Mouse (Mus musculus) gastrocnemius, postnatal 14 days (tissue): ENCODE results near the gene Rp9. TPM values are rescaled to one million over a fixed set of nuclear protein-coding genes. Genes with fewer than 3 reads are reported as not detected.

Source experiments
- DNase-seq: peaks from one replicate; pipeline ENCODE4 v3.0.0; 2021; ENCODE audit warnings: mixed read lengths
- intact Hi-C: fragments of 180-260 bp; cut with DNase I; formaldehyde crosslinking; loops from one replicate; pipeline ENCODE4 v1.15.1; 2025; ENCODE audit warnings: low total_unique reads
- long read RNA-seq, 2 experiments: library from polyadenylated mRNA; stranded (forward); transcript quantifications; one replicate each; pipeline ENCODE4 v2.0.0; 2021
- total RNA-seq, 2 experiments: library from RNA; stranded (reverse); gene quantifications; 2 replicates each; pipeline ENCODE4 v1.2.3; 2021

The Rp9 gene
- 10 to 100 TPM; 19.5 to 23.6 TPM for total RNA-seq
- long read RNA-seq, experiment 1, transcript Rp9-201 (6 exons, 1,134 nt) = major isoform, 20 of 21 reads
- long read RNA-seq, experiment 1, partial matches to known transcripts = 1 of 21 reads
- long read RNA-seq, experiment 1, other reads (novel, unspliced or antisense) = 0 of 21 reads
- long read RNA-seq, experiment 2, transcript Rp9-201 (6 exons, 1,134 nt) = major isoform, 18 of 19 reads
- long read RNA-seq, experiment 2, partial matches to known transcripts = 0 of 19 reads
- long read RNA-seq, experiment 2, other reads (novel, unspliced or antisense) = 1 of 19 reads

- DNase-seq = no peak
- intact Hi-C loops = no loop called here
These were observed at the start of gene Rp9 for GRCm38 (mm10) chr9:22469643-22470042. Gene Rp9 (minus strand): TSS chr9:22469743.

- peak; percentile 25 for DNase-seq
- intact Hi-C loops = no loop called here
These were observed 49.0 kb upstream of the Rp9 start for GRCm38 (mm10) chr9:22518394-22519041.

GRCm38 (mm10) chr9:22515076-22515475 lies 45.5 kb upstream of the Rp9 start:
- intact Hi-C loops = no loop called here

GRCm38 (mm10) chr9:22505574-22505973 lies 36.0 kb upstream of the Rp9 start:
- no peak for DNase-seq
- intact Hi-C loops = no loop called here

More at GRCm38 (mm10) chr9:22515076-22515475, 45.5 kb upstream of the Rp9 start:
- no peak for DNase-seq

GRCm38 (mm10) chr9:22503581-22503980 lies 34.0 kb upstream of the Rp9 start:
- DNase-seq = no peak
- intact Hi-C loops = no loop called here

- no peak for DNase-seq
- intact Hi-C loops = no loop called here
These were observed 33.4 kb upstream of the Rp9 start for GRCm38 (mm10) chr9:22502972-22503371.

- intact Hi-C loops = no loop called here
- DNase-seq = no peak
These were observed 27.7 kb upstream of the Rp9 start for GRCm38 (mm10) chr9:22497021-22497767.

- intact Hi-C loops = no loop called here
- no peak for DNase-seq
These were observed 25.6 kb upstream of the Rp9 start for GRCm38 (mm10) chr9:22495133-22495532.

- DNase-seq = no peak
- intact Hi-C loops = no loop called here
These were observed 24.8 kb upstream of the Rp9 start for GRCm38 (mm10) chr9:22494203-22494807.

GRCm38 (mm10) chr9:22488963-22489362 lies 19.4 kb upstream of the Rp9 start:
- no peak for DNase-seq
- intact Hi-C loops = no loop called here

- DNase-seq = no peak
- intact Hi-C loops = no loop called here
These were observed 16.7 kb upstream of the Rp9 start for GRCm38 (mm10) chr9:22486211-22486610.

- intact Hi-C loops = no loop called here
- no peak for DNase-seq
These were observed 15.2 kb upstream of the Rp9 start for GRCm38 (mm10) chr9:22484562-22485308.

GRCm38 (mm10) chr9:22483866-22484561 lies 14.5 kb upstream of the Rp9 start:
- DNase-seq = no peak
- intact Hi-C loops = no loop called here

GRCm38 (mm10) chr9:22478946-22479345 lies 9.4 kb upstream of the Rp9 start:
- intact Hi-C loops = no loop called here
- no peak for DNase-seq

GRCm38 (mm10) chr9:22476265-22476664 lies 6.7 kb upstream of the Rp9 start:
- intact Hi-C loops = no loop called here
- no peak for DNase-seq

GRCm38 (mm10) chr9:22475424-22475868 lies 5.9 kb upstream of the Rp9 start, which contains the start of gene Bbs9:
Gene Bbs9 (plus strand): TSS chr9:22475715.
- peak; percentile 91 for DNase-seq
- intact Hi-C loops = no loop called here

GRCm38 (mm10) chr9:22468899-22469259 lies 664 bp downstream of the Rp9 start:
- no peak for DNase-seq
- intact Hi-C loops = no loop called here

- peak; percentile 68 for DNase-seq
- intact Hi-C loops = no loop called here
These were observed 1.2 kb downstream of the Rp9 start for GRCm38 (mm10) chr9:22468170-22468898.
